Mouse (Mus musculus) olfactory bulb, adult 2 months (tissue): ENCODE results near the gene Cd300lf. TPM values are rescaled to one million over a fixed set of nuclear protein-coding genes. Genes with fewer than 3 reads are reported as not detected.

Source experiments
- H3K27ac ChIP-seq: fragments of 200-500 bp; 2 replicates; pipeline ENCODE4 v1.5.1; 2012; ENCODE audit warnings: low read depth, low read length; ENCODE audit not compliant: insufficient read depth
- H3K4me1 ChIP-seq: fragments of 200-500 bp; 2 replicates; pipeline ENCODE4 v1.6.1; 2012; ENCODE audit warnings: low read length; ENCODE audit not compliant: control insufficient read depth, insufficient read depth
- H3K4me3 ChIP-seq: fragments of 200-500 bp; 2 replicates; pipeline ENCODE4 v1.5.1; 2012; ENCODE audit warnings: mild to moderate bottlenecking, low read depth, low read length, moderate library complexity; ENCODE audit not compliant: insufficient read depth
- CTCF ChIP-seq: fragments of 200-500 bp; IDR thresholded peaks from 2 replicates; pipeline ENCODE4 v1.5.1; 2012; ENCODE audit warnings: low read depth, mild to moderate bottlenecking, low read length, moderate library complexity; ENCODE audit not compliant: insufficient read depth
- POLR2A ChIP-seq: fragments of 200-500 bp; IDR thresholded peaks from 2 replicates; pipeline ENCODE4 v1.6.1; 2012; ENCODE audit warnings: mild to moderate bottlenecking, low read depth, low read length, moderate library complexity; ENCODE audit not compliant: insufficient read depth
- WGBS: fragments of 180-500 bp; shearing (Covaris S2); methylation state at CpG from one replicate; pipeline ENCODE4 v1.1.7; 2018; 5-methylcytosine and 5-hydroxymethylcytosine counted together
- polyA plus RNA-seq: library from polyadenylated mRNA; stranded (reverse); fragments of >200 nt; gene quantifications from 2 replicates; pipeline ENCODE4 v1.2.4, GENCODE M21; 2012; ENCODE audit warnings: low replicate concordance; ENCODE audit not compliant: missing spikeins, insufficient read depth, insufficient read length

Cd300lf gene
- polyA plus RNA-seq, 1 experiment = not detected

DNA sequence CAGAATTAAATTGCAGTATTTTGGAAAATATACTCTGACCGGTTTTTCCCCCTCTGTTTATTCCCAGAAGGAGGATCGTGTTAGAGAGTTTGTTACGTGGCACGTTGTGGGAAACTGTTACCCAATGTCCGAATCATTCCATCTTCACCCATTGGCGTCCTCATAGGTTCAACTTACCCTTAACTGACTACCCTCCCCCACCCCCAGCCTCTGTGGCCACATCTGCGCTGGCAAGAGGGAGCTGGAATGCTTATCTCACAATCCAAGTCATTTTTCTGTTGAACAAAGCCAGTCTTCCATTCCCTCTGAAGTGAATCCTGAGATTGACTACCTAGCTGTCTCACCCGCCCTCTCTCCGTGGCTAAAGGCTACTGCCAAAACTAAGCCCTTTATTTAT, 28.4 kb upstream of the Cd300lf start:
- no peak overlapping the region for H3K27ac ChIP-seq
- no peak overlapping the region for H3K4me3 ChIP-seq
- WGBS = 48% methylated on average over 9 of the region's 9 CpGs
- H3K4me1 ChIP-seq = peaks cover 27% of the 10 kb centered on the region
- TF ChIP-seq CTCF = no peak
- TF ChIP-seq POLR2A = no peak

- Histone ChIP-seq H3K4me3 (no peak overlapping the region), H3K4me1 (peaks cover 27% of the 10 kb centered on the region), H3K27ac (no peak overlapping the region)
- 64% methylated on average over 9 of the region's 9 CpGs for WGBS
- TF ChIP-seq POLR2A = no peak
- TF ChIP-seq CTCF = no peak
These were observed 27.9 kb upstream of the Cd300lf start for GRCm38 (mm10) chr11:115161578-115162204.

DNA sequence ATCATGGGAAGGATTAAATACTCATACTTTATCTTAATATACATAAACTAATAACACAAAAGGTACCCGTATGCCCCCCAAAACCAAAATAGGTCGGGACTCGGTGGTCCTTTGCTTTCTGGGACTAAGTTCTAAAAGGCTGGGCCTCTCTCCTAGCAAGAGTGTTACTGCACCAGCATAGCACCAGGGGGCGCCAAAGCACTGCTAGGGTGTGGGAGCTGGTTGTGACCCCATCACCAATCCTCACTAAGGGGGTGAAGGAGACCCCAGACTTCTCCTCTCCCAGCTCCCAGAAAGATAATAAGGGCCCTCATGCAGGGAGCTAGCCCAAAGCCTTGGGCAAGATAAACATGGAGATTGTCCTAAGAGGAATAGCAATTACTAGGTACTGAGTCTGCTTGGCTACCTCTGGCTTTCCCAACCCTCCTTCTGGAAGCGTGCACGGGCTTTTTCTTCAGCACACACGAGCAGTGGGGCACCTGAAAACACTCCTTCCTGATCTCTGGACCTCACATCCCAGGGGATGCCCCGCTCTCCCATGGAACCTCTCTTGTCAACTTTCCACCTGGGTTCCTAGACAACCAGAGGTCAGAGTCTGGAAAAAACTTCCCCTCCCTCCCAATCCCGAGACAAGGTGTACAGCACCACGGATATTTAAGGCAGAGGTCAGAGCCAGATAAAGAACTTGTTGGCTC, 27.2 kb upstream of the Cd300lf start:
- Histone ChIP-seq H3K27ac (no peak overlapping the region), H3K4me1 (peaks cover 27% of the 10 kb centered on the region), H3K4me3 (no peak overlapping the region)
- TF ChIP-seq POLR2A (no peak), CTCF (peak; percentile 53; the same call in 1 of the 2 replicates)
- WGBS = 38% methylated on average over 10 of the region's 10 CpGs

DNA sequence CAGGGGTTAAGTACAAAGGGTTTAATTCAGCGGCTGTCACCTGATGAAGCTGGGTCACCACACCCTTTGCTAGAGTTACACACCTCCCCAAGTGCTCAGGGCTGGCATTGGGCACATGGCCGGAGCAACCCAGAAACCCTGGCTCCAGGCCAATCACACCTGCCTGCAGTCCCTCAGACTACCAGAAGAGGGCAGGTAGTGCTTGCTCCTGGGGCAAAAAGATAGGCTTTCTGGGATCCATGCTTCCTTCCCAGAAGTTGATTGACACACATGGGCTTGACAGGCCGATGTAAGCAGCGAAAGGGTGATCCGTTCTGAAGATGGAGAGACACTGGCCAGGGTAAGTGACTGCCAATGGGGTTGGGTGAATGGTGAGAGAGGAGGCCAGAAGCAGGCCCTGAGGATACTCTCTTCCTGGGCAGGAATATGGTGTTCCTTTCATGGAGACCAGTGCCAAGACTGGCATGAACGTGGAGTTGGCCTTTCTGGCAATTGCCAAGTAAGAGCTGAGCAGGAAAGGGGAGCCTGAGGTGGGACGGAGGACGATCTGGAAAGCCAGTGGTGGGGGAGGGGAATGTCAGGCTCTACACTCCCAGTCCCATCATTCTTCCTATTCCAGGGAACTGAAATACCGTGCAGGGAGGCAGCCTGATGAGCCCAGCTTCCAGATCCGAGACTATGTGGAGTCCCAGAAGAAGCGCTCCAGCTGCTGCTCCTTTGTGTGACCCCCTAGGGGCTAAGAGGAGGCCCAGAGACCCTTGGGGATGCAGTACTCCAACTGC, 26.4 kb upstream of the Cd300lf start:
- TF ChIP-seq POLR2A = no peak
- TF ChIP-seq CTCF = peak; percentile 53
- 52% methylated on average over 11 of the region's 11 CpGs for WGBS

DNA sequence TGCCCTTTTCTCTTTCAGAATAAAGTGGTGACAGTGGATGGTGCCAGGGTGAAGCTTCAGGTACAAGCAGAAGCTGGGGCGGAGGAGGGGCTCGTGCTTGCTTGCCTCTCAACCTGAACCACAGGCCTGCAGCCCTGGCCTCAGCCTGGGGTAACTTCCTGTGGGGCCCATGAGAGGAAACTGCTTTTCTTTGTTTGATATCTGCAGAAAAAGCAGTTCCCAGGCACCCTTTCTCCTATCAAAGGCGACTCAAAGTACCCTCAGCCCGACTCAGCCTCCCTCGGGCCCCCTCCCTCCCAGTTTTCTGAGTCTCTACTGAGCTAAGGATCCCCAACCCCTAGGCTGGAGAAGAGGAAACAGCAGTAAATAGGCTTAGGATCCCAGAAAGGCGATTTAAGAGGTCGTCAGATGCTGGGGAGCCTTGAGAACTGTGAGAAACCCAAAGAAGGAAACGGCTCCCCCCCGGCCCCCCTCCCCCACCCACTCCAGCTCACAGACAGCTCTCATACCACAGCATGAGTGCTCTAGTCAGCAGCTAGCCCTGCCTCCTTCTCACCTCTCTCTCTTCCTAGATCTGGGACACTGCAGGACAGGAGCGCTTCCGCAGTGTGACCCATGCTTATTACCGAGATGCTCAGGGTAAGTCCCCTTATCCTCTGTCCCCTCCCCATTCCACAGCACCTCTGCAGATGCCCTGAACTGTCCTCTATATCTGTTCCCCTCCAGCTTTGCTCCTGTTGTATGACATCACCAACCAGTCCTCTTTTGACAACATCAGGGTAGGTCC, 24.3 kb upstream of the Cd300lf start:
- Histone ChIP-seq H3K27ac (0 out of 2 replicates have a peak overlapping the region, but pooled peaks have one; percentile 12), H3K4me1 (peaks cover 16% of the 10 kb centered on the region; the same call in 1 of the 2 replicates), H3K4me3 (no peak overlapping the region)
- WGBS = 46% methylated on average over 12 of the region's 12 CpGs
- TF ChIP-seq CTCF (no peak), POLR2A (no peak)

More for the DNA sequence above, 26.4 kb upstream of the Cd300lf start:
- Histone ChIP-seq H3K4me1 (peaks cover 27% of the 10 kb centered on the region), H3K27ac (no peak overlapping the region), H3K4me3 (no peak overlapping the region)

GRCm38 (mm10) chr11:115155053-115155634, 21.4 kb upstream of the Cd300lf start:
- Histone ChIP-seq H3K27ac (no peak overlapping the region), H3K4me1 (peaks cover 12% of the 10 kb centered on the region; the same call in 1 of the 2 replicates), H3K4me3 (no peak overlapping the region)
- TF ChIP-seq POLR2A (no peak), CTCF (no peak)
- 43% methylated on average over 5 of the region's 5 CpGs for WGBS

GRCm38 (mm10) chr11:115153699-115154292, 20.0 kb upstream of the Cd300lf start:
- no peak overlapping the region for H3K27ac ChIP-seq
- H3K4me3 ChIP-seq = peak overlapping the region; percentile 15
- WGBS = 2% methylated on average over 35 of the region's 35 CpGs
- peaks cover 10% of the 10 kb centered on the region; the same call in 1 of the 2 replicates for H3K4me1 ChIP-seq
- no peak for TF ChIP-seq POLR2A
- peak; percentile 49; the same call in 1 of the 2 replicates for TF ChIP-seq CTCF

GRCm38 (mm10) chr11:115153088-115153487, 19.3 kb upstream of the Cd300lf start:
- no peak for TF ChIP-seq POLR2A
- TF ChIP-seq CTCF = no peak
- H3K4me3 ChIP-seq = no peak overlapping the region
- 91% methylated on average over 9 of the region's 9 CpGs for WGBS
- H3K27ac ChIP-seq = no peak overlapping the region
- H3K4me1 ChIP-seq = peaks cover 10% of the 10 kb centered on the region; the same call in 1 of the 2 replicates
